Mouse (Mus musculus) heart, postnatal 4 days (tissue): Measurements from ENCODE around the gene Kcnip1. TPM values are rescaled to one million over a fixed set of nuclear protein-coding genes. Genes with fewer than 3 reads are reported as not detected.

ENCODE experiments used
- DNase-seq: peaks from one replicate; pipeline ENCODE4 v3.0.0; 2021
- total RNA-seq, 2 experiments: library from RNA; stranded (reverse); gene quantifications; 2 replicates each; pipeline ENCODE4 v1.2.3; 2021

Gene Kcnip1
- total RNA-seq, 2 experiments from 2014 or later = not detected

DNA sequence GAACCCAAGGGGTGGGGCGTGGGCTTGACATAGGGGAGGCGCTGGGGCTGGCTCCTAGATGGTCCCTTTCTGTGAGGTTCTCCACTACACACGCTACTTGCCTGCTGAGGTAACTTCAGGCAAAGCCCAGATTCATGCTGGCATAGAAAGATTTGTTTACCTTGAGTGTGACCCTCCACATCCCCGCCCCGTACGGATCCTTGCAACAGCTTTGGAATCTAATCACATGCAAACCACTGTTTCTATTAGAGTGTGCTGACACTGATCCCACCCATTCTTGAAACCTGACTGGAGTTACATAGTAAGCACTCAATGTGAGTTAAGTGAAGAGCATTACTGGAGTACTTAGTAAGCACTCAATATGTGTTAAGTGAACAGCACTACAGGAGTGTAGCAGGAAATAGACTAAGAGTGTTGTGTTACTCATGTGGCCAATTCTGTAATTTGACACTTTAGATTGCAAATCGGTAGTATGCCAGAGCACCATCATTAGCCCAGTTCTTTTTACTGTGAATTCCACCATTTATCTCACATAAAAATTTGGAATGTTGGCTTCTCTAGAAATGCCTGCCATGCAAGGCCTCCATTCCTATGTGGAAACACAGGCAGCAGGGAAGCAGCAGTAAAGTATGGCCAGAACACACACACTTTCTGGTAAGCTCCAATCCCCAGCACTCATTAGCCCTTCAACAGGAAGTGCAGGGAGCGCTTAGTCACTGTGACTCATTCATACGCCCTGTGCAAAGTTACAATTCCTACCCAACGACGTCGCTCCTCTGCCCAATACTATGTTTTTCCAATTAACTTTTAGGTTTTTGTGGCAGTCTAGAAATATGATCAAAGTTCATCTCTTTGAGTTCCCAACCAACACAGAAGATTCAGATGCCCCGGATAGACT is 332.7 kb downstream of the Kcnip1 start:
- DNase-seq = no peak

DNA sequence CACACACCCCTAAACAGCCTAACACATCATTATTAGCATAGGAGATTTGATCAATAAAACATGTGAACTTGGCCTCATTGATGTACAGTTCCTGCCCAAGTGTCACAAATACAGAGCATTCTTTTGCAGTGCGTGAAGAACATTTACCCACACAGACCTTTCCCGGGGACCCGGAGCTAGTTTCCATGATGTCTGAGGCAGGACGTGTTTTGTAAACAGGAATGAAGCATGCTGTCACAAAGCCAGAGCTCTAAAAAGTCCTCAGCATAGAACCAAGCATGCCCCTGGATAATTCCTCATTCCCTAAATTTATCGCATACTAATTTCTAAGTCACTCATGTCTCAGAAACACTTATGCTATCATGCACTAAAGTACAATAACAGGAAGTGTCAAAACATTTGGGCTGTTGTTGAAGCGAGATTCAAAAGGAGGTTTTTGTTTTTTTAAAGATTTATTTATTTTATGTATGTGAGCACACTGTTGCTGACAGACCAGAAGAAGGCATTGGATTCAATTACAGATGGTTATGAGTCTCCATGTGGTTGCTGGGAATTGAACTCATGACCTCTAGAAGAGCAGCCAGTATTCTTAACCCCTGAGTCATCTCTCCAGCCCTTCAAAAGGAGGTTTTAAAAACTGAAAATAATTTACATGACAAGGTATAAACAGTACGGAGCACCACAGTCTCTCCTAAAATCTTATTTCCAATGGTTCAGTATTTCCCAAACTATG is 336.9 kb downstream of the Kcnip1 start:
- no peak for DNase-seq

DNA sequence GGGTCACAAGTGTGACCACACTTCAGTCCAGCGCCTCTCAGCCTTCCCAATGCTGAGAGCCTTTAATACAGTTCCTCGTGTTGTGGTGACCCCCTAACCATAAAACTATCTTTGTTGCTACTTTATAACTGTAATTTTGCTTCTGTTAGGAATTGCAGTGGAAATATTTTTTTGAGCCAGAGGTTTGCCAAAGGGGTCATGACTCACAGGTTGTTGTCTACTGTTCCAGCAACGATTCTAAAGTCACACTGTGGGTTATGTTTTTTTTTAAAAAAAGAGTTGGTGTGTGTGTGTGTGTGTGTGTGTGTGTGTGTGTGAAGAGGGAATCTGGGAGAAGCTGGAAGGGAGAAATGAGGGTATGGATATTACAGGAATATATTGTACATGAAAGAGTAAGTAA is 337.7 kb downstream of the Kcnip1 start:
- no peak for DNase-seq

DNA sequence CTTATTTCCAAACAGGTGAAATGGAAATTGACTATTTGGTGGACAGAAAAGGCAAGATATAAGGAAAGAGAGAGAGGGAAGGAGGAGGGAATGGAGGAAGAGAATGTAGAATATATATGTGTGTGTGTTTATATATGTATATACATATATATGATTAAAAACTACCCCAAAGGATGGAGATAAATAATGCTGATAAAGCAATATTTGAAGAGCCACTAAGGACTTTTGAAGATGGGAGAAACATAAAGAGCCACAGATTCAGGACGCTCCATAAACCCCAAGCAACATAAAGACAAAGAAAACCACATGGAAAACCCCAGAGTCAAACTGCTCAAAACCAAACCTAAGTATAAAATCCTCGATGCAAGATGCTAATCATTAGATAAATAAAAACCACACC is 338.5 kb downstream of the Kcnip1 start:
- DNase-seq = no peak

DNA sequence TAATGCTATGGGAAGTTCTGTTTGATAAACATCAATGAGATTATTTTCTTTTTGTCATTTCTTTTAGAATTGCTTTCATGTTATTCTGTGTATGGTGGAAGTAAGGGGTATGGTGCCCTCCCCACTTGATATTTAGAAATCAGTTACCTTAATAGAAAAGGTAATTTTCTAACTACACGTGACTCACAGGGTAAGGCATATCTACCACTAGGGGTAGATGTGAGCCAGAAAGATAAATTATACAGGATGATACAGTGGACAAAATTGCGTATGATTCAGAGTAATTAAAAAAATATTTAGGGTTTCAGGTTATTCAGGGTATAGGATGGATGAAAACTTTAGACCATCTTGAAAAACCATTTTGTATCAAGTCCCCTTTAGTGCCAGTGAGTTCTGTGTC is 343.6 kb downstream of the Kcnip1 start:
- DNase-seq = no peak

DNA sequence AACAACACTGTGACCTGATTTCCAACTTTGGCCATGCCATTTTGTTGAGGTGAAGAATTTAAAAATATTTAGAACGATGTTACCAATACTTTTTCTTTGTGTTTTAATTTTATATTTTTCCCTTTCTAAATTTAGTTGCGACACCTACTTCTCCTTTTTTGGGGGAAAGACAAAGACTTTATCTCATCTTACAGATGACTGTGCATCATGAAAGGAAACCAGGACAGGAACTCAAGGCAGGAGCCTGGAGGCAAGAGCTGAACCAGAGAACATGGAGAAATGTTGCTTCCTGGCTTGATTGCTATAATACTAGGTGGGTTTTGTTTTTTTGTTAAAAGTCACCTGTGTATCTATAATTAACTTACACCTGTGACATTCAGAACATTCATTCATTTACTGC is 355.8 kb downstream of the Kcnip1 start:
- no peak for DNase-seq

DNA sequence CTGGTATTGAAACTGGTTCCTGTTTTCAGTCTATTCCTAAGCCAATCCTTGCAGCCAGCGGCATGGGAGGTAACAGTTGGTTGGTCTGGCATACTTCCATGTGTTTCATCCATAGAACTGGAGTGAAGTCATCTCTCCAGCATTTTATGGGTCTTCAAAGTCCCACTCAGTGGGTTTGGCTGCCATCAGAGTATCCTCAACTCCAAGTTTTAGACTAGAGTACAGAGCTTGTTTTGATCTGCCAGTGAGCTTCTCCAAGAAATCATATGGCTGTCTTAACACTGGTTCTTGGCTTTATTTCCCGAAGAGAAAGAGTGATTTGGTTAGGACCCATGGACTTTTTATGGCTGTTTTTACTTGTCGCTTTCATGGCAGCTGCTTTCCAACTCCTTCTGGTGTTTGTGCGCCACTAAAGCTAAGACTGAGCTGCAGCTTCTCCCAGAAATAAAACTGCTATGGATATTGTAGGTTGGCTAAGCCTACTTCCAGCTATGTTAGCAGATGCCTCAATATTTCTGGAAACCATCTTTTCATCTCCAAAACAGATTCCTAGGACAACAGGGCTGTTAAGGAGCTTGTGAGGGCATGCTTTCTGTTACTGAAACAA is 365.7 kb downstream of the Kcnip1 start:
- no peak for DNase-seq

DNA sequence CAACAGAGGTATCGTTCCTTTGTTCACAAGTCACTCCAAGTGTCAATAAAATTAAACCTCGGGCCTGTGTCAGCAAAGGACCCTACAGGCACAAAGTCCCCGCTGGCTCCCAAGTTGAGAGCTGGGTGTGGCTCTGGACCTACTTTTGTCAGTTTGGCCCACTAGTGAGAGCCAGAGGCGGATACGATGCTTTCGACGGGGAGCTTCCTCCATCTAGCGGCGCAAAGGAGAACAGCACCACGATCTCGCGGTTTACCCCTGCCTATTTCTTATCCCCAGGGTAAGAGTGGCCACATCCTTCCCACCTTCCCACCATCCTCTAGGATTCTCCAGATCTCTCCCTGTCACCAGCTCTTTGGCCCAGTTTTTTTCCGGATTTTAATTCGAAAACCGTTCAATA is 378.7 kb downstream of the Kcnip1 start:
- DNase-seq = peak; percentile 81

DNA sequence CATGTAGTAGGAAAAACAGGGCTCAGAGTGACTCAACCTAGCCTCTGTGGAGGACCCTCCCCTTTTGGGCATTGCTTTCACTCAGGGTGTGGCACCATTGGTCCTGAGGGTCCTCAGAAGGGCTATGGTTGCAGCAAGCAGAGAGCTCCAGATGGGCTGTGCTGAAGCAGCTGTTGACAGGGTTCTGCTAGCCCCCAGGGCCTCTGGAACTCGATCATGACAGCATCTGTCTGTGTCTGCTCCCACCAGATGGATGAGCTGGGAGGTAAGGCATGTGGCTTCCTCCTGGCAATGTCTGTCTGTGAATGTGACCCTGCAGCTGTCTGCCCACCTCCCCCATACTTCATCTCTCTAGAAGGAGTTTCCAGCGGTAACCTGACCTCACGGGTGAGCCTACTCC is 385.2 kb downstream of the Kcnip1 start:
- DNase-seq = no peak

DNA sequence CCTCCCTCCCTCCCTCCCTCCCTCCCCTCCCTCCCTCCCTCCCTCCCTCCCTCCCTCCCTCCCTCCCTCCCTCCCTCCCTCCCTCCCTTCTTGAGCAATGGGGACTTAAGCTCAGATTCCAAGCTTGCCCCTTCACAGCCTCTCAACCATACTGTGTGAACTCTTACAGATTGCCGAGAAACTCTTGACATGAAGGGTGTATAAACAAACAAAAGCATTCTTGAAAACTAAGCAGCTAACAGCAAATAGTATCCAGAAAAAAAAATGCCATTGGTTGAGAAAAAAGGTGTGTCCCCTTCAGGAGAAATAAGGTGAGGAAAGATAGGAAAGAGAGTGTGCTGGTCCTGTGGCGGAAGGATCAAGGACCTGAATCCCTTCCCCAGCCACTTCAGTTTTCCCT is 389.8 kb downstream of the Kcnip1 start:
- no peak for DNase-seq

DNA sequence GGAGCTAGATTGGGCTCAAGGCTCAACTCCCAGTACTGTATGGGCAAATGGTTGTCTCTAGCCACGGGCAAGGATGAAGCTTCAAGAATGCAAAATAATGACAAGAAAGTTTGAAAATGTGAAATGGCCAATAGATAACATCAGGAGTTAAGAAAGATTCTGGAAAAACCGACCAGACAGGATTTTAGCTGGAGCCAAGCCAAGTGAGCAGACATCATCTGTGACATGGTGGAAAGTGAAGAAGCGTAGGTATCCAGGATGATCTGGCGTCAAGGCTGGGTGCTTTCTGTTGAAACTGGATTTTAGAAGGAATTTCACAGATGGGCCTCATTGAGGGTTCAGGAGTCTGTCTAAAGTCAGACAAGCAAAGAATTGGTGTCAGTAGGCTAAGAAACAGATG is 394.0 kb downstream of the Kcnip1 start, which contains the start of gene D130052B06Rik:
TSS of gene D130052B06Rik (plus strand) at position 317 of the 400 bp plus-strand sequence.
- DNase-seq = no peak

DNA sequence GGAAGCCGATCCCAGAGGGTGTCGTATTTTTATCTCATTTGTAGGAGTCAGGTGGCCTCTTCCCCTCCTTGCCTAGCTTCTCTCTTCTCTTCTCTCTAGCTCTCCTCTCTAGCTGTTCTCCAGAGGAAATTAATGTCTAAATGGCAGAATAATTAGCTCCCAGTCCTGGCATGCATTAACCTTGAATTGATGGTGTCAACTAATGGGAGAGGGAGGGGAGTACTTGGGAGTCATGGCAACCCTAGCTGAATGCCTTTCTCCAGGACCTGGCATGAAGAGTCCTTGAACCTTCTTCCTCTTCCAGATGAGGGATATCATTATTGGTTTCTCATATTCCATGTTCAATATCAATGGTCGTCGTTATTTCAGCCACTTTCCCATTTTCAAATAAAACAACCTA is 396.3 kb downstream of the Kcnip1 start:
- no peak for DNase-seq

DNA sequence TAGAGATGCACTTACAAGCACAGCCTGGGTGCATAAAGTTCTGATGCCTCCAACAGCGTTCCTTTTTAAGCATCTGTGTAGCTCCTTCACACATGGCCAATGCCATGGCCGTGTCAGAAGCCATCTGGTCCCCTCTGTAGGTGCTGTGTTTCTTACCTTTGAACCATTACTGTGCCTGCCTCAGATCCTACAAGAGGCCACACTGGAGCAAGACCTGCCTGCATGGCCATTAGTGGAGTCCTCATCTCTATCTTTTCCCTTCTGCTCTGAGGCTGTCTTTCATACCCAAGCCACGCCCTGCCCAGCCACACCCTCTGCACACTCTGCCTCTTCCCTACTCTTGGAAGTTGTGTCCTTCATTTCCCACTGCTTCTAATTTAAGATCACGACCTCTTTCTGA is 400.1 kb downstream of the Kcnip1 start:
- no peak for DNase-seq

DNA sequence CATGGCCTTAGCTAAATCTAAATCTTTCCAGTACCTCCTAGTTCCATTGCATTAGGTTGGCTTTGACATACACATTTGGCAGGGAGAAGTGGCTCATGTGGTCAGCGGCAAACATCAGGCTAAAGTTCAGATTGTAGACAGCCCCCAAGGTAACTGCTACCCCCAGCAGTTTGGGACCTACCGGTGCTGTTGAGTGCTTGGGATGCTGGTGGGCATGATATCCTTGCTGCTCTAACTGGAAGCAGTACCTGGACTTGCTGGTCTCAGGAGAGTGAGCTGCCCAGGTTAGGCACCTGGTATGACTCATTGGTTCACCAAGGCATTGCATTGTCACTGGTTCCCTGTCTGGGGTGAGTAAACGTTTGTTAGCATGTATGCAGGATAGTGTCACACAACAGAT is 402.2 kb downstream of the Kcnip1 start:
- DNase-seq = no peak

DNA sequence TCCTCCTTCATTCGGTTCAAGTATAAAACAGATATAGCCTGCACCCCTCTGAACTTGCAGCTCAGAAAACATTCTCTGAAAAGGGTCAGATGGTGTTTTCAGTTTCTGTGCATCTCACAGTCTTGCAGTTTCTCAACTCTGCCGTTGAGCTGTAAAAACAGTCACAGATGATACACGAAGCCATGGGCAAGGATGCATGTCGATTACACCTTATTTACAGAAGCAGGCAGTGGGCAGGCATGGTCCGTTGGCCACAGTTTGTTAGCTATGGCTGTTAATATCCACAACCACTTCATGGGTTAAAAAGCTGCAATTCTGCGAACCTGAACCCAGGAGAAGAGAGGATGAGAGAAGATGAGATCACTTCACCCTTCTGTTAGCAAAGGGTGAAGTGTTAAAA is 406.3 kb downstream of the Kcnip1 start:
- DNase-seq = no peak

DNA sequence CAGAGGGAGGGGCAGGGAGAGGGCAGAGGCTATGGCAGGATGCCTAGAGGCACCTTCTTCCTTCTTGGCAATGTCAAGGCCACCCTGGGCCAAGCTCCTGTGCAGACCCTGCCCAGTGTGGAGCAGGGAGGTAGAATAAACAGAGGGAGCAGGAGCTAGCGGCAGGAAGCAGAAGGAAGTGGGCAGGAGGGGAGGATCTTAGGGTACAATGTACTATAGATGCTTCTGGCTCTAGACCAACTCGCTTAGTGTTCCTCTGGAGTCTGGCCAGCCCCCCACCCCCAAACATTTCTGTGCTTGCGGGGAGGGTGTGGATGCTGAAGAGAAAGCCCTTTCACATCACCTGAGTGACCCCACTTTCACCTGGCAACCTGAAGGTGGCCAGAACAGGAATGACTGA is 413.3 kb downstream of the Kcnip1 start:
- no peak for DNase-seq

Other genes starting within 250 kb of the Kcnip1 start
- 1 to 10 TPM in 1 of 2 experiments, under 1 TPM in 1; 0.86 to 1.0 TPM for gene Kcnmb1, start 30.1 kb downstream of the Kcnip1 start, total RNA-seq
- gene Lcp2, start 53.8 kb upstream of the Kcnip1 start, total RNA-seq = 1 to 10 TPM in 1 of 2 experiments, under 1 TPM in 1; 0.88 to 1.6 TPM
- not detected for gene 4930469K13Rik, start 105.4 kb upstream of the Kcnip1 start, total RNA-seq
- not detected for gene Foxi1, start 214.9 kb upstream of the Kcnip1 start, total RNA-seq